In genomic region chr3:152837938-152838337, GRCm38 (mm10) we compare ENCODE assay signal across 24 mouse cellular contexts.
A peak's percentile ranks its signal among the peaks of the same experiment; 100 is the strongest.
DNase-seq lines count a peak whose midpoint lies in the region; ATAC-seq lines count a peak whose summit lies in the region.
"Had no signal": no experiment of that assay in that cellular context is flagged by ENCODE, and none has a peak within 500 bp of the region (broad histone marks: within the 10 kb centered on the region; RNA-seq: fewer than 3 reads in every experiment).

No protein-coding gene starts in this region.

- H3K27ac ChIP-seq in forebrain, embryonic 14.5 days (ENCODE audit: low read depth, low read length) = no peak overlapping the region
- no peak overlapping the region for H3K27ac ChIP-seq in forebrain, embryonic 11.5 days (ENCODE audit: low read depth, low read length)
- H3K27ac ChIP-seq in heart, embryonic 12.5 days (ENCODE audit: poor library complexity, severe bottlenecking) = no peak overlapping the region
- H3K27ac ChIP-seq in neural tube, embryonic 15.5 days (replicated peaks) = no peak overlapping the region
- H3K27ac ChIP-seq: embryonic facial prominence, embryonic 13.5 days; hindbrain, embryonic 15.5 days; intestine, embryonic 15.5 days; kidney, embryonic 15.5 days; limb, embryonic 12.5 days; liver, embryonic 12.5 days; neural tube, embryonic 13.5 days had no signal

- no peak overlapping the region for H3K4me3 ChIP-seq in forebrain, embryonic 14.5 days (ENCODE audit: low read depth, low read length)
- H3K4me3 ChIP-seq in forebrain, embryonic 11.5 days (ENCODE audit: low read depth, low read length) = no peak overlapping the region
- H3K4me3 ChIP-seq in heart, embryonic 12.5 days = no peak overlapping the region
- H3K4me3 ChIP-seq in neural tube, embryonic 15.5 days (replicated peaks) = no peak overlapping the region
- H3K4me3 ChIP-seq: embryonic facial prominence, embryonic 13.5 days; hindbrain, embryonic 15.5 days; intestine, embryonic 15.5 days; kidney, embryonic 15.5 days; limb, embryonic 12.5 days; liver, embryonic 12.5 days; megakaryocyte, embryonic 14.5 days; neural tube, embryonic 13.5 days had no signal

- H3K4me1 ChIP-seq in forebrain, embryonic 14.5 days (ENCODE audit: control insufficient read depth, insufficient read depth, low read length) = no peaks in the 10 kb centered on the region
- H3K4me1 ChIP-seq in forebrain, embryonic 11.5 days (replicated peaks; ENCODE audit: control insufficient read depth, insufficient read depth, low read length) = no peaks in the 10 kb centered on the region
- H3K4me1 ChIP-seq in heart, embryonic 12.5 days (replicated peaks) = no peaks in the 10 kb centered on the region
- peaks cover 11% of the 10 kb centered on the region; the same call in 1 of the 2 replicates for H3K4me1 ChIP-seq in neural tube, embryonic 15.5 days
- H3K4me1 ChIP-seq: embryonic facial prominence, embryonic 13.5 days; intestine, embryonic 15.5 days; limb, embryonic 12.5 days; liver, embryonic 12.5 days had no signal

- 67% methylated on average over 1 of the region's 1 CpGs for WGBS in forebrain, embryonic 14.5 days
- 75% methylated on average over 1 of the region's 1 CpGs for WGBS in forebrain, embryonic 11.5 days
- WGBS in heart, embryonic 12.5 days = 74% methylated on average over 1 of the region's 1 CpGs
- WGBS in neural tube, embryonic 15.5 days = 80% methylated on average over 1 of the region's 1 CpGs

- H3K36me3 ChIP-seq in forebrain, embryonic 14.5 days (ENCODE audit: control insufficient read depth, insufficient read depth, low read length) = no peaks in the 10 kb centered on the region
- H3K36me3 ChIP-seq in forebrain, embryonic 11.5 days (ENCODE audit: control insufficient read depth, insufficient read depth, low read length) = no peaks in the 10 kb centered on the region
- no peaks in the 10 kb centered on the region for H3K36me3 ChIP-seq in heart, embryonic 12.5 days
- no peaks in the 10 kb centered on the region for H3K36me3 ChIP-seq in neural tube, embryonic 15.5 days
- H3K36me3 ChIP-seq: embryonic facial prominence, embryonic 13.5 days; hindbrain, embryonic 15.5 days; intestine, embryonic 15.5 days; kidney, embryonic 15.5 days; limb, embryonic 12.5 days; liver, embryonic 12.5 days; neural tube, embryonic 13.5 days had no signal

- no peaks in the 10 kb centered on the region for H3K27me3 ChIP-seq in forebrain, embryonic 14.5 days (replicated peaks; ENCODE audit: control insufficient read depth, insufficient read depth, low read length)
- no peaks in the 10 kb centered on the region for H3K27me3 ChIP-seq in forebrain, embryonic 11.5 days (ENCODE audit: control insufficient read depth, insufficient read depth, low read length)
- no peaks in the 10 kb centered on the region for H3K27me3 ChIP-seq in heart, embryonic 12.5 days (replicated peaks)
- no peaks in the 10 kb centered on the region for H3K27me3 ChIP-seq in neural tube, embryonic 15.5 days (replicated peaks)
- H3K27me3 ChIP-seq: embryonic facial prominence, embryonic 13.5 days; hindbrain, embryonic 15.5 days; intestine, embryonic 15.5 days; kidney, embryonic 15.5 days; limb, embryonic 12.5 days; liver, embryonic 12.5 days; neural tube, embryonic 13.5 days had no signal

- H3K9ac ChIP-seq in forebrain, embryonic 14.5 days (ENCODE audit: low read length) = no peak overlapping the region
- H3K9ac ChIP-seq in forebrain, embryonic 11.5 days (ENCODE audit: low read length) = no peak overlapping the region
- H3K9ac ChIP-seq in heart, embryonic 12.5 days = no peak overlapping the region
- no peak overlapping the region for H3K9ac ChIP-seq in neural tube, embryonic 15.5 days (replicated peaks)
- H3K9ac ChIP-seq: embryonic facial prominence, embryonic 13.5 days; hindbrain, embryonic 15.5 days; intestine, embryonic 15.5 days; kidney, embryonic 15.5 days; limb, embryonic 12.5 days; liver, embryonic 12.5 days; neural tube, embryonic 13.5 days had no signal

- no peaks in the 10 kb centered on the region for H3K9me3 ChIP-seq in forebrain, embryonic 14.5 days (replicated peaks; ENCODE audit: control insufficient read depth, low read length)
- H3K9me3 ChIP-seq in forebrain, embryonic 11.5 days (ENCODE audit: control insufficient read depth, low read length) = no peaks in the 10 kb centered on the region
- H3K9me3 ChIP-seq in heart, embryonic 12.5 days (replicated peaks) = no peaks in the 10 kb centered on the region
- H3K9me3 ChIP-seq in neural tube, embryonic 15.5 days (replicated peaks) = no peaks in the 10 kb centered on the region
- H3K9me3 ChIP-seq: embryonic facial prominence, embryonic 13.5 days; hindbrain, embryonic 15.5 days; intestine, embryonic 15.5 days; kidney, embryonic 15.5 days; limb, embryonic 12.5 days; liver, embryonic 12.5 days; neural tube, embryonic 13.5 days had no signal

- DNase-seq in forebrain, embryonic 14.5 days (ENCODE audit: low spot score) = peak; percentile 17
- DNase-seq in forebrain, embryonic 11.5 days (ENCODE audit: low spot score) = no peak
- peak; percentile 45 for DNase-seq in heart, adult 11 months
- peak; percentile 32 to 41 for DNase-seq in right cerebral cortex, adult 2 months (ENCODE audit: low spot score in 2 of 2)
- no peak for DNase-seq in right cerebral cortex, postnatal 4 days
- no peak for DNase-seq in retina, embryonic 14.5 days (ENCODE audit: low spot score)
- DNase-seq: adrenal gland, adult 2 months; cerebellum, adult 9-11 months; gastrocnemius, postnatal 10 days; heart, adult 18-20 months; heart, postnatal 4 days; lung, adult 2 months; midbrain, embryonic 14.5 days; thymus, postnatal 14 days had no signal

- ATAC-seq in forebrain, embryonic 14.5 days = no peak
- ATAC-seq in forebrain, embryonic 11.5 days (replicated peaks; ENCODE audit: low FRiP score) = no peak
- no peak for ATAC-seq in heart, embryonic 12.5 days (ENCODE audit: insufficient number of reproducible peaks, low FRiP score)
- ATAC-seq in neural tube, embryonic 15.5 days (ENCODE audit: low FRiP score) = no peak
- ATAC-seq: intestine, embryonic 15.5 days; liver, embryonic 12.5 days had no signal

- no peak overlapping the region for H3K4me2 ChIP-seq in forebrain, embryonic 14.5 days (ENCODE audit: low read length)
- H3K4me2 ChIP-seq in forebrain, embryonic 11.5 days (ENCODE audit: low read depth, low read length, severe bottlenecking) = no peak overlapping the region
- H3K4me2 ChIP-seq in heart, embryonic 12.5 days = no peak overlapping the region
- H3K4me2 ChIP-seq in neural tube, embryonic 15.5 days = no peak overlapping the region
- H3K4me2 ChIP-seq: embryonic facial prominence, embryonic 13.5 days; hindbrain, embryonic 15.5 days; intestine, embryonic 15.5 days; kidney, embryonic 15.5 days; limb, embryonic 12.5 days; liver, embryonic 12.5 days; neural tube, embryonic 13.5 days had no signal

Comparison
In these comparisons a context has a peak if more than half of its experiments do, and no peak if none do; other contexts are left out.
1. DNase-seq: peak in forebrain, embryonic 14.5 days (single experiment), heart, adult 11 months (single experiment) and right cerebral cortex, adult 2 months (2 of 2); none in forebrain, embryonic 11.5 days (single experiment), right cerebral cortex, postnatal 4 days (single experiment) and retina, embryonic 14.5 days (single experiment).